Mouse (Mus musculus): ENCODE results near the gene Gm10491.

DNA sequence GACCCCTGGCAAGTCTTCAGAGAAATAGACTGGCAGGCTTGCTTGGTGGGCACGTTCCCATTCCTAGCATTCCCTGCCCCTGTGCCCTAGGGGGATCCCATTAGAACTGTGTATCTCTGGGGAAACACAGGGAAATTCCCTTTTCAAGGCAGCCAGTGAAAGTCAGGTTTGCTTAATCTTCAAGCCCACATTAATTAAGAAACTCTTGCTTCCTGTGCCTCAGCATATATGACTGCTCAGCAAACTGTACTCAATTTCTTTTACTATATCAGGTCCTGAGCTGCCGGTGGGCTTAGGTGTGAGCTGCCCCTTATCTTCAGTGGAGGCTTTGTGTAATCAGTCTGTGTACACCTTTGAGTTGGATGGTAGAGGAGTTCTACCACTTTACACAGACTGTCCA is 41.8 kb downstream of the Gm10491 start:
- no peak for TF ChIP-seq EP300 (IDR thresholded peaks at IDR 0.05; ENCODE audit: low read depth)
- TF ChIP-seq CTCF (IDR thresholded peaks at IDR 0.05; ENCODE audit: low read depth), result no peak
